Mouse (Mus musculus) small intestine, adult 2 months (tissue): ENCODE measurements around the gene Cntnap2. TPM values are rescaled to one million over a fixed set of nuclear protein-coding genes. Genes with fewer than 3 reads are reported as not detected.

Source experiments
- H3K27ac ChIP-seq: fragments of 200-500 bp; 2 replicates; pipeline ENCODE4 v1.5.1; 2012; ENCODE audit warnings: low read depth, low read length, control low read depth, inconsistent platforms; ENCODE audit not compliant: insufficient read depth
- H3K27me3 ChIP-seq: fragments of 200-500 bp; 2 replicates; pipeline ENCODE4 v1.6.1; 2012; ENCODE audit warnings: mild to moderate bottlenecking, moderate library complexity, low read length, inconsistent platforms; ENCODE audit not compliant: control insufficient read depth, insufficient read depth
- H3K36me3 ChIP-seq: fragments of 200-500 bp; 2 replicates; pipeline ENCODE4 v1.6.1; 2012; ENCODE audit warnings: mild to moderate bottlenecking, low read length, control low read depth, inconsistent platforms; ENCODE audit not compliant: control insufficient read depth, insufficient read depth
- H3K4me1 ChIP-seq: fragments of 200-500 bp; 2 replicates; pipeline ENCODE4 v1.6.1; 2012; ENCODE audit warnings: low read length, inconsistent platforms, mixed read lengths; ENCODE audit not compliant: control insufficient read depth, insufficient read depth, insufficient read length
- H3K4me3 ChIP-seq: fragments of 200-500 bp; 2 replicates; pipeline ENCODE4 v1.5.1; 2012; ENCODE audit warnings: low read depth, mild to moderate bottlenecking, control low read depth, inconsistent platforms, low read length, moderate library complexity
- CTCF ChIP-seq: fragments of 200-500 bp; IDR thresholded peaks from 2 replicates; pipeline ENCODE4 v1.5.1; 2012; ENCODE audit warnings: low read depth, mild to moderate bottlenecking, control low read depth, inconsistent platforms, low read length, moderate library complexity, mixed read lengths; ENCODE audit not compliant: insufficient replicate concordance, insufficient read length; ENCODE audit errors: extremely low read depth
- POLR2A ChIP-seq: fragments of 200-500 bp; IDR thresholded peaks from 2 replicates; pipeline ENCODE4 v1.6.1; 2012; ENCODE audit warnings: low read depth, mild to moderate bottlenecking, control low read depth, inconsistent platforms, low read length, moderate library complexity
- WGBS: fragments of 180-500 bp; shearing (Covaris S2); methylation state at CpG from one replicate; pipeline ENCODE4 v1.1.7; 2018; 5-methylcytosine and 5-hydroxymethylcytosine counted together
- polyA plus RNA-seq: library from polyadenylated mRNA; depleted of rRNA; stranded (reverse); fragments of >200 nt; gene quantifications from 2 replicates; pipeline ENCODE4 v1.2.3, GENCODE M21; 2012

Cntnap2 gene
- polyA plus RNA-seq, 1 experiment, result 0.20 TPM

GRCm38 (mm10) chr6:46361091-46361490 lies 1301.9 kb downstream of the Cntnap2 start:
- 79% methylated on average over 2 of the region's 2 CpGs for WGBS
- Histone ChIP-seq H3K36me3 (no peaks in the 10 kb centered on the region), H3K27me3 (no peaks in the 10 kb centered on the region), H3K4me1 (no peaks in the 10 kb centered on the region), H3K27ac (no peak overlapping the region), H3K4me3 (no peak overlapping the region)
- TF ChIP-seq CTCF (no peak), POLR2A (no peak)

- Histone ChIP-seq H3K27ac (no peak overlapping the region), H3K4me3 (no peak overlapping the region), H3K4me1 (no peaks in the 10 kb centered on the region), H3K36me3 (no peaks in the 10 kb centered on the region), H3K27me3 (no peaks in the 10 kb centered on the region)
- TF ChIP-seq POLR2A (no peak), CTCF (no peak)
- 82% methylated on average over 1 of the region's 1 CpGs for WGBS
These were observed 1303.0 kb downstream of the Cntnap2 start for GRCm38 (mm10) chr6:46362156-46362555.

- no peak for TF ChIP-seq CTCF
- no peak for TF ChIP-seq POLR2A
- no peaks in the 10 kb centered on the region for H3K4me1 ChIP-seq
- WGBS, result 65% methylated on average over 2 of the region's 2 CpGs
- no peak overlapping the region for H3K4me3 ChIP-seq
- no peaks in the 10 kb centered on the region for H3K36me3 ChIP-seq
- H3K27me3 ChIP-seq, result no peaks in the 10 kb centered on the region
- no peak overlapping the region for H3K27ac ChIP-seq
These were observed 1339.8 kb downstream of the Cntnap2 start for GRCm38 (mm10) chr6:46398725-46399589.

GRCm38 (mm10) chr6:46414154-46414553 lies 1355.0 kb downstream of the Cntnap2 start:
- no peak overlapping the region for H3K4me3 ChIP-seq
- no peak for TF ChIP-seq CTCF
- no peak for TF ChIP-seq POLR2A
- no peaks in the 10 kb centered on the region for H3K36me3 ChIP-seq
- H3K27ac ChIP-seq, result no peak overlapping the region
- H3K27me3 ChIP-seq, result no peaks in the 10 kb centered on the region
- H3K4me1 ChIP-seq, result no peaks in the 10 kb centered on the region

GRCm38 (mm10) chr6:46414562-46414961 lies 1355.4 kb downstream of the Cntnap2 start:
- Histone ChIP-seq H3K4me3 (no peak overlapping the region), H3K27ac (no peak overlapping the region), H3K27me3 (no peaks in the 10 kb centered on the region), H3K4me1 (no peaks in the 10 kb centered on the region), H3K36me3 (no peaks in the 10 kb centered on the region)
- TF ChIP-seq CTCF (no peak), POLR2A (no peak)
- WGBS, result 83% methylated on average over 4 of the region's 4 CpGs

- TF ChIP-seq CTCF (no peak), POLR2A (no peak)
These were observed 1360.7 kb downstream of the Cntnap2 start for GRCm38 (mm10) chr6:46419827-46420226.

GRCm38 (mm10) chr6:46420349-46420748 lies 1361.2 kb downstream of the Cntnap2 start:
- H3K27ac ChIP-seq, result no peak overlapping the region
- no peaks in the 10 kb centered on the region for H3K36me3 ChIP-seq
- H3K4me1 ChIP-seq, result no peaks in the 10 kb centered on the region
- H3K4me3 ChIP-seq, result no peak overlapping the region
- TF ChIP-seq POLR2A (no peak), CTCF (no peak)
- H3K27me3 ChIP-seq, result no peaks in the 10 kb centered on the region

More at GRCm38 (mm10) chr6:46419827-46420226, 1360.7 kb downstream of the Cntnap2 start:
- Histone ChIP-seq H3K4me3 (no peak overlapping the region), H3K4me1 (no peaks in the 10 kb centered on the region), H3K36me3 (no peaks in the 10 kb centered on the region), H3K27ac (no peak overlapping the region), H3K27me3 (no peaks in the 10 kb centered on the region)
